Mouse (Mus musculus) heart, adult 2 months (tissue): ENCODE results near the gene Dscam.

Source experiments
- CTCF ChIP-seq: fragments of 200-600 bp; IDR thresholded peaks from 2 replicates; pipeline ENCODE4 v1.8.1; 2022; ENCODE audit warnings: antibody characterized with exemption, mild to moderate bottlenecking, moderate library complexity
- EP300 ChIP-seq: fragments of 200-500 bp; IDR thresholded peaks from 2 replicates; pipeline ENCODE4 v1.6.1; 2011; ENCODE audit warnings: low read depth, low read length, control low read depth; ENCODE audit not compliant: insufficient read depth
- POLR2A ChIP-seq: fragments of 200-500 bp; IDR thresholded peaks from 2 replicates; pipeline ENCODE4 v1.6.1; 2011; ENCODE audit warnings: mild to moderate bottlenecking, low read depth, low read length, control low read depth; ENCODE audit not compliant: insufficient read depth

- TF ChIP-seq CTCF = no peak
- no peak for TF ChIP-seq POLR2A
- TF ChIP-seq EP300 = no peak
Observed at GRCm38 (mm10) chr16:96556621-96557020, 613.9 kb downstream of the Dscam start.
